Mouse (Mus musculus): ENCODE data around the gene Pim3. TPM values are rescaled to one million over a fixed set of nuclear protein-coding genes. Genes with fewer than 3 reads are reported as not detected.
A peak's percentile ranks its signal among the peaks of the same experiment; 100 is the strongest.

Gene Pim3
- total and polyA plus RNA-seq, 3 experiments: 33.6 to 41.6 TPM; not detected in 1

- TF ChIP-seq EP300 (IDR thresholded peaks at IDR 0.05; ENCODE audit: low read depth in 1 of 2, low read length in 2 of 2): no peak
- TF ChIP-seq SIN3A (IDR thresholded peaks at IDR 0.05; ENCODE audit: low read length): peak; percentile 61
- TF ChIP-seq TCF12 (IDR thresholded peaks at IDR 0.05; ENCODE audit: low read depth, low read length): no peak
- no peak for TF ChIP-seq GATA1 (IDR thresholded peaks at IDR 0.05; ENCODE audit: low read depth, low read length)
- no peak for TF ChIP-seq GABPA (IDR thresholded peaks at IDR 0.05; ENCODE audit: low read depth, low read length)
- no peak for TF ChIP-seq ELF1 (IDR thresholded peaks at IDR 0.05; ENCODE audit: low read depth, low read length)
- no peak for TF ChIP-seq ETS1 (IDR thresholded peaks at IDR 0.05; ENCODE audit: low read depth, low read length)
- peak; percentile 76; the same call in 1 of the 2 replicates for TF ChIP-seq MXI1 (IDR thresholded peaks at IDR 0.05; ENCODE audit: low read depth, low read length)
- TF ChIP-seq HCFC1 (IDR thresholded peaks at IDR 0.05; ENCODE audit: low read depth, low read length): peak; percentile 37; the same call in 1 of the 2 replicates
- TF ChIP-seq ZC3H11A (IDR thresholded peaks at IDR 0.05; ENCODE audit: low read depth, low read length): no peak
- TF ChIP-seq CTCF (IDR thresholded peaks at IDR 0.05 in 2 of 3, conservative IDR thresholded peaks at IDR 0.05 in 1 of 3; ENCODE audit: control insufficient read depth in 1 of 3, insufficient read depth in 1 of 3, low read depth in 2 of 3, low read length in 3 of 3, poor library complexity in 1 of 3, severe bottlenecking in 1 of 3): peak in 2 of 3 experiments; percentile 5 to 19; a peak in 3 of 6 replicates
- TF ChIP-seq BHLHE40 (IDR thresholded peaks at IDR 0.05; ENCODE audit: borderline replicate concordance, low read depth, low read length): no peak
- peak; percentile 23; the same call in 1 of the 2 replicates for TF ChIP-seq MAZ (IDR thresholded peaks at IDR 0.05; ENCODE audit: low read depth, low read length)
- no peak for TF ChIP-seq KAT2A (conservative IDR thresholded peaks at IDR 0.05; ENCODE audit: low read depth, low read length)
- no peak for TF ChIP-seq MAFK (IDR thresholded peaks at IDR 0.05; ENCODE audit: borderline replicate concordance, low read depth, low read length)
- TF ChIP-seq TAL1 (IDR thresholded peaks at IDR 0.05; ENCODE audit: low read length): no peak
- TF ChIP-seq ZKSCAN1 (IDR thresholded peaks at IDR 0.05; ENCODE audit: low read depth, low read length): no peak
- no peak for TF ChIP-seq NRF1 (IDR thresholded peaks at IDR 0.05; ENCODE audit: insufficient read depth, low read depth, low read length, poor library complexity, severe bottlenecking)
- peak in 1 of 2 experiments; percentile 55; a peak in 1 of 4 replicates for TF ChIP-seq POLR2A (IDR thresholded peaks at IDR 0.05; ENCODE audit: control insufficient read depth in 1 of 2, insufficient read depth in 1 of 2, low read depth in 1 of 2, low read length in 2 of 2, poor library complexity in 1 of 2)
- peak; percentile 40; the same call in 1 of the 2 replicates for TF ChIP-seq NELFE (IDR thresholded peaks at IDR 0.05; ENCODE audit: low read depth, low read length)
- TF ChIP-seq MAX (IDR thresholded peaks at IDR 0.05; ENCODE audit: low read length): no peak
- TF ChIP-seq RCOR1 (IDR thresholded peaks at IDR 0.05; ENCODE audit: low read depth, low read length): no peak
- no peak; the same call in 1 of the 2 replicates for TF ChIP-seq MYC (IDR thresholded peaks at IDR 0.05; ENCODE audit: low read depth, low read length)
- TF ChIP-seq USF1 (IDR thresholded peaks at IDR 0.05; ENCODE audit: low read depth, low read length): peak; percentile 24; the same call in 1 of the 2 replicates
- TF ChIP-seq TBP (IDR thresholded peaks at IDR 0.05; ENCODE audit: low read depth, low read length): 0 out of 2 replicates have a peak, but pooled peaks have one; percentile 11
- Histone ChIP-seq H3K9ac (ENCODE audit: control insufficient read depth, low read depth, low read length, poor library complexity, severe bottlenecking) (peak overlapping the region; percentile 75), H3K4me3 (ENCODE audit: control insufficient read depth in 1 of 2, insufficient read depth in 1 of 2, low read depth in 2 of 2, low read length in 2 of 2) (peak overlapping the region; percentile 89 to 99)
Measured at GRCm38 (mm10) chr15:88837199-88837932, 24.6 kb upstream of the Pim3 start.

More at GRCm38 (mm10) chr15:88837199-88837932, 24.6 kb upstream of the Pim3 start:
- no peaks in the 10 kb centered on the region for H3K36me3 ChIP-seq (ENCODE audit: control insufficient read depth in 1 of 2, insufficient read depth in 2 of 2, low read length in 2 of 2)
- peak; percentile 85 for DNase-seq (ENCODE audit: low read depth, low spot score)
- peak overlapping the region; percentile 38; the same call in 1 of the 2 replicates for H3K27ac ChIP-seq (ENCODE audit: control insufficient read depth, low read depth, low read length)
- no peaks in the 10 kb centered on the region; the same call in 1 of the 2 replicates for H3K79me2 ChIP-seq (ENCODE audit: control insufficient read depth, insufficient read depth, low read length, poor library complexity)
- no peaks in the 10 kb centered on the region for H3K27me3 ChIP-seq (ENCODE audit: control insufficient read depth in 1 of 2, insufficient read depth in 2 of 2, low read length in 2 of 2)
- H3K4me1 ChIP-seq (ENCODE audit: control insufficient read depth in 1 of 2, insufficient read depth in 2 of 2, low read length in 2 of 2): peaks cover 0 to 2% of the 10 kb centered on the region in 2 experiments; a peak in 1 of 4 replicates
- no peaks in the 10 kb centered on the region for H3K9me3 ChIP-seq (replicated peaks; ENCODE audit: insufficient read depth, low read length)

Measured in MEL (cell line).